Mouse (Mus musculus) heart, adult 2 months (tissue): ENCODE results near the gene Ints14. TPM values are rescaled to one million over a fixed set of nuclear protein-coding genes. Genes with fewer than 3 reads are reported as not detected.

Source experiments
- DNase-seq, 2 experiments: peaks; one replicate each; pipeline ENCODE4 v3.0.0; 2021
- H3K27ac ChIP-seq: fragments of 200-600 bp; 2 replicates; pipeline ENCODE4 v1.8.1; 2022
- H3K27me3 ChIP-seq: fragments of 200-500 bp; 2 replicates; pipeline ENCODE4 v1.6.1; 2012; ENCODE audit warnings: mild to moderate bottlenecking, low read length, inconsistent platforms, mixed read lengths; ENCODE audit not compliant: control insufficient read depth, insufficient read depth
- H3K36me3 ChIP-seq: fragments of 200-500 bp; 2 replicates; pipeline ENCODE4 v1.6.1; 2012; ENCODE audit warnings: low read length, inconsistent platforms; ENCODE audit not compliant: control insufficient read depth, insufficient read depth
- H3K4me1 ChIP-seq: fragments of 200-500 bp; 2 replicates; pipeline ENCODE4 v1.6.1; 2011; ENCODE audit warnings: low read length; ENCODE audit not compliant: control insufficient read depth, insufficient read depth
- H3K4me3 ChIP-seq: fragments of 200-600 bp; 2 replicates; pipeline ENCODE4 v1.8.1; 2022
- H3K79me2 ChIP-seq: fragments of 200-500 bp; replicated peaks from 2 replicates; pipeline ENCODE4 v1.6.1; 2012; ENCODE audit warnings: mild to moderate bottlenecking, inconsistent platforms, low read length, moderate library complexity, mixed read lengths; ENCODE audit not compliant: control insufficient read depth, insufficient read depth
- H3K9ac ChIP-seq: fragments of 200-500 bp; 2 replicates; pipeline ENCODE4 v1.6.1; 2012; ENCODE audit warnings: low read depth, mild to moderate bottlenecking, control low read depth, inconsistent platforms, low read length, mixed read lengths
- CTCF ChIP-seq: fragments of 200-600 bp; IDR thresholded peaks from 2 replicates; pipeline ENCODE4 v1.8.1; 2022; ENCODE audit warnings: antibody characterized with exemption, mild to moderate bottlenecking, moderate library complexity
- EP300 ChIP-seq: fragments of 200-500 bp; IDR thresholded peaks from 2 replicates; pipeline ENCODE4 v1.6.1; 2011; ENCODE audit warnings: low read depth, low read length, control low read depth; ENCODE audit not compliant: insufficient read depth
- POLR2A ChIP-seq: fragments of 200-500 bp; IDR thresholded peaks from 2 replicates; pipeline ENCODE4 v1.6.1; 2011; ENCODE audit warnings: mild to moderate bottlenecking, low read depth, low read length, control low read depth; ENCODE audit not compliant: insufficient read depth
- WGBS: fragments of 180-500 bp; shearing (Covaris S2); methylation state at CpG from one replicate; pipeline ENCODE4 v1.1.7; 2018; 5-methylcytosine and 5-hydroxymethylcytosine counted together
- intact Hi-C: fragments of 180-260 bp; cut with DNase I; formaldehyde crosslinking; loops from one replicate; pipeline ENCODE4 v1.15.1; 2025
- long read RNA-seq: library from polyadenylated mRNA; stranded (forward); transcript quantifications from one replicate; pipeline ENCODE4 v2.0.0, GENCODE M21; 2021
- polyA plus RNA-seq: library from polyadenylated mRNA; depleted of rRNA; stranded (reverse); fragments of >200 nt; gene quantifications from 2 replicates; pipeline ENCODE4 v1.2.3, GENCODE M21; 2012; rRNA removed
- total RNA-seq, 2 experiments: library from RNA; stranded (reverse); gene quantifications; 2 replicates each; pipeline ENCODE4 v1.2.3; 2021

The Ints14 gene
- total RNA-seq: 10 to 100 TPM; 14.0 to 15.3 TPM
- polyA plus RNA-seq: 11.0 and 20.5 TPM in 2 replicates
- long read RNA-seq, transcript Ints14-202 (13 exons, 2,820 nt): major isoform, 7 of 17 reads
- long read RNA-seq, partial matches to known transcripts: 8 of 17 reads
- long read RNA-seq, other reads (novel, unspliced or antisense): 1 of 17 reads

- peak within 1 kb of the TSS; percentile 97 for H3K4me3 ChIP-seq
- DNase-seq: peak; percentile 95 to 99
- TF ChIP-seq EP300: peak; percentile 84
- TF ChIP-seq CTCF: peak; percentile 97
- peak; percentile 81 for TF ChIP-seq POLR2A
- 8% methylated on average over 29 of the region's 29 CpGs for WGBS
- H3K9ac ChIP-seq: peak within 1 kb of the TSS; percentile 97
- intact Hi-C loops: loop anchor here (2.0 to 5.0 kb wide), 2 partner anchors 568 to 620 kb away; partner anchors contain the start of gene Dis3l
- peaks cover 3% of the 10 kb centered on the region; the same call in 1 of the 2 replicates for H3K79me2 ChIP-seq
- 0 out of 2 replicates have a peak, but pooled peaks cover 6% of the 10 kb centered on the region for H3K36me3 ChIP-seq
- no peaks in the 10 kb centered on the region for H3K27me3 ChIP-seq
- H3K27ac ChIP-seq: peak within 1 kb of the TSS; percentile 88
- no peaks in the 10 kb centered on the region; the same call in 1 of the 2 replicates for H3K4me1 ChIP-seq
Observed at GRCm38 (mm10) chr9:64960117-64960977, at the start of gene Ints14. Gene Ints14 (plus strand): TSS chr9:64960905.

- Histone ChIP-seq H3K4me1 (peaks cover 1% of the 10 kb centered on the region; the same call in 1 of the 2 replicates), H3K79me2 (no peaks in the 10 kb centered on the region), H3K27me3 (no peaks in the 10 kb centered on the region), H3K36me3 (no peaks in the 10 kb centered on the region), H3K27ac (no peak overlapping the region), H3K9ac (no peak overlapping the region), H3K4me3 (no peak overlapping the region)
- intact Hi-C loops: no loop called here
- TF ChIP-seq POLR2A (no peak), EP300 (no peak), CTCF (no peak)
- DNase-seq: no peak
- 90% methylated on average over 4 of the region's 4 CpGs for WGBS
Observed at GRCm38 (mm10) chr9:64913406-64913805, 47.3 kb upstream of the Ints14 start.

- TF ChIP-seq POLR2A (no peak), CTCF (no peak), EP300 (no peak)
- WGBS: 62% methylated on average over 2 of the region's 2 CpGs
- Histone ChIP-seq H3K36me3 (no peaks in the 10 kb centered on the region), H3K9ac (no peak overlapping the region), H3K4me3 (no peak overlapping the region), H3K79me2 (no peaks in the 10 kb centered on the region), H3K27me3 (no peaks in the 10 kb centered on the region), H3K4me1 (peaks cover 1% of the 10 kb centered on the region; the same call in 1 of the 2 replicates), H3K27ac (no peak overlapping the region)
- intact Hi-C loops: no loop called here
- no peak for DNase-seq
Observed at GRCm38 (mm10) chr9:64913973-64914372, 46.7 kb upstream of the Ints14 start.

GRCm38 (mm10) chr9:64914629-64915028 is 46.1 kb upstream of the Ints14 start:
- no peaks in the 10 kb centered on the region for H3K36me3 ChIP-seq
- peaks cover 1% of the 10 kb centered on the region; the same call in 1 of the 2 replicates for H3K4me1 ChIP-seq
- intact Hi-C loops: no loop called here
- WGBS: 41% methylated on average over 4 of the region's 4 CpGs
- no peak for DNase-seq
- H3K4me3 ChIP-seq: no peak overlapping the region
- no peak for TF ChIP-seq POLR2A
- no peak for TF ChIP-seq CTCF
- no peak for TF ChIP-seq EP300
- no peaks in the 10 kb centered on the region for H3K79me2 ChIP-seq
- H3K9ac ChIP-seq: no peak overlapping the region
- H3K27me3 ChIP-seq: no peaks in the 10 kb centered on the region
- H3K27ac ChIP-seq: no peak overlapping the region

GRCm38 (mm10) chr9:64918560-64918959 is 42.1 kb upstream of the Ints14 start:
- H3K4me1 ChIP-seq: peaks cover 1% of the 10 kb centered on the region; the same call in 1 of the 2 replicates
- H3K36me3 ChIP-seq: no peaks in the 10 kb centered on the region
- H3K4me3 ChIP-seq: no peak overlapping the region
- H3K9ac ChIP-seq: no peak overlapping the region
- WGBS: 61% methylated on average over 16 of the region's 16 CpGs
- no peak for TF ChIP-seq EP300
- no peak for TF ChIP-seq POLR2A
- no peaks in the 10 kb centered on the region for H3K79me2 ChIP-seq
- intact Hi-C loops: no loop called here
- no peak for DNase-seq
- H3K27ac ChIP-seq: no peak overlapping the region
- no peaks in the 10 kb centered on the region for H3K27me3 ChIP-seq

- no peaks in the 10 kb centered on the region for H3K36me3 ChIP-seq
- no peak for DNase-seq
- intact Hi-C loops: no loop called here
- peaks cover 10% of the 10 kb centered on the region for H3K4me1 ChIP-seq
- H3K4me3 ChIP-seq: no peak overlapping the region
- H3K9ac ChIP-seq: no peak overlapping the region
- H3K27ac ChIP-seq: no peak overlapping the region
- 49% methylated on average over 5 of the region's 5 CpGs for WGBS
- no peaks in the 10 kb centered on the region for H3K27me3 ChIP-seq
- TF ChIP-seq POLR2A (no peak), CTCF (no peak), EP300 (no peak)
- H3K79me2 ChIP-seq: no peaks in the 10 kb centered on the region
Observed at GRCm38 (mm10) chr9:64925771-64926170, 34.9 kb upstream of the Ints14 start.
